Mouse (Mus musculus) lung, postnatal 10 days (tissue): ENCODE measurements around the gene Tbxa2r.
A peak's percentile ranks its signal among the peaks of the same experiment; 100 is the strongest.

ENCODE experiments used
- DNase-seq: peaks from one replicate; pipeline ENCODE4 v3.0.0; 2021

The Tbxa2r gene

GRCm38 (mm10) chr10:81376561-81377361 is 48.2 kb downstream of the Tbxa2r start:
- no peak for DNase-seq

- DNase-seq: no peak
Observed at GRCm38 (mm10) chr10:81377362-81377664, 48.8 kb downstream of the Tbxa2r start.

- DNase-seq: no peak
Observed at GRCm38 (mm10) chr10:81377793-81378552, 49.4 kb downstream of the Tbxa2r start, which contains the start of gene Fzr1. TSS of gene Fzr1 (minus strand) at chr10:81378516.

DNA sequence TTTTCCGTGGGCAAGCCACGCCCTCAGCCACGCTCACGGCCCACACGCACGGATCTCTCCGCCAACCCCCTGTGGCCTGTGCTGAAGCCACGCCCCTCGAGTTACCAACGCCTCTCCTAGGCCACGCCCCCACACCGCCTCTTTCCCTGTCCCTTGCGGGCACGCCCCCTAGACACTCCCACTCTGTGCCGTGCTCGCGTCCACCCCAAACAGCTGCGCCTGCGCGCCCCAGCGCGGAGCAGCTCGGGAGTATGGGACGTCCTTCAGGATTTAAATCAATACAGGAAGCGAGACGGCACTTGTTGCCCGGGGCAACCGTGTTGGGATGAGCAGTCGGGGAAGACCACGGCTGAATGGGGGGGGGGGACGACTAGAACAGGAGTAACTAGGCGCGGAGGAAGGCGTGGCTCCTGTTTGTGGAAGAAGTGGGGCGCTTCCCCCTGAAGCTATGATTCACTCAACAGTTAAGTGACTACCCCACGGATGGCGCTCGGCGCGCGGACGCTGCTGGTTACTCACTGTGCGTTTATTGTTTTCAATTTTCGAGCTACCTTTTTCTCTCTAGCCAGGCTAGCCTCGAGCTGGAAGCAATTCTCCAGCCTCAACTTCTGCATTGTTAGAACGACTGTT is 50.1 kb downstream of the Tbxa2r start:
- peak; percentile 100 for DNase-seq

- no peak for DNase-seq
Observed at GRCm38 (mm10) chr10:81379183-81379553, 50.6 kb downstream of the Tbxa2r start.

DNA sequence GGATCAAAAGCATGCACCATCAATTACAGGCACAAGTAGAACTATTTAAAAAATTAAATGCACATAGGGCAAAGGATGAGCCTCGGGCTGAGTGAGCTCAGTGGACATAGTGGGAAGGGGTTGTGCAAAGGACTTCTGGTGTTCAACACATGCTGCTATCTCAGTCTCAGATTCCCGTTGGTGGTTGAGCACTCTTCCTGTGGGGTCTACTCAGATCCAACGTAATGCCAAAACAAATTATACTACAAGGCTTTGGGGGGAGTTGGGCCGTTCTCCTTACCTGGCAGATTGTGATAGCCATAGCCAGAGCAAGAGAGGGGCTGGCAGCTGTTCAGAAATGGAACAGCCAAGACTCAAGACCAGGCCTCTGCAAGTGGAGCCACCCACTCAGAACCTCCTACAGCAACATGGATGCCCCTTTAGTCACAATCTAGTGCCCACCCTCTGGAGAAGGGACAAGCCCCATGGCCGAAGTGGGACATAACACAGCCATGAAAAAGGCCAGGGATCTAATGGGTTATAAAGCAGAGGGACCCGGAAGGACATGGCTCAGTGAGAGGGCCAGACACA is 51.4 kb downstream of the Tbxa2r start:
- DNase-seq: no peak

DNA sequence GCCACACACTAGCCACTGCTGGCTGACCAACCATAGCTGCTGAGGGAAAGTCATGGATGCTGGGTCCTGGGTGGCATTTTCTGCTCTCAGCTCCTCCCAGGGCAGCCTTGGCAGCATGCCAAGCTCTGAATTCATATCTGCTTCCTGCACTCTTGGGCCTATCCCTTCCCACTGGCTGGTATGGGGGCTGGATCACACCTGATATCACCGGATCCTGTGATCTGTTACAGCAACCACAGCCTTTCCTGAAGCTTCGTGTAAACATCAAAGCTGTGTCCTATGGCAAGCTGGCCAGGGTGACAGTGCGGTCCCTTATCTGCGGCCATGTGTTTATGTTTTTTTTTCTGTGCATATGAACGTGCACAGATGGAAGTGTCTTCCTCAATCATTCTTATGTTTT is 53.5 kb downstream of the Tbxa2r start:
- DNase-seq: peak; percentile 77

- peak; percentile 100 for DNase-seq
Observed at GRCm38 (mm10) chr10:81383802-81384604, 55.5 kb downstream of the Tbxa2r start, which contains the start of the genes Dohh and Gm48551. TSS of gene Dohh (plus strand) at chr10:81384428. TSS of gene Gm48551 (plus strand) at chr10:81384466.

- DNase-seq: no peak
Observed at GRCm38 (mm10) chr10:81384605-81384982, 56.1 kb downstream of the Tbxa2r start.
